Comparison of ENCODE assay signal across 13 mouse cellular contexts in genomic region chr11:115334531-115334930, GRCm38 (mm10). TPM values are rescaled to one million over a fixed set of nuclear protein-coding genes. Genes with fewer than 3 reads are reported as not detected.
DNase-seq lines count a peak whose midpoint lies in the region; ATAC-seq and TF ChIP-seq lines count a peak whose summit lies in the region.
"Had no signal": no experiment of that assay in that cellular context is flagged by ENCODE, and none has a peak within 500 bp of the region (broad histone marks: within the 10 kb centered on the region; RNA-seq: fewer than 3 reads in every experiment).

Gene Otop3 (plus strand): TSS chr11:115334731.

- no peak for TF ChIP-seq CTCF in layer of hippocampus, adult 2 months (conservative IDR thresholded peaks at IDR 0.05)

- peak within 1 kb of the TSS; percentile 48 for H3K4me2 ChIP-seq in embryonic facial prominence, embryonic 13.5 days
- peak within 1 kb of the TSS; percentile 60 for H3K4me2 ChIP-seq in forebrain, embryonic 13.5 days
- peak within 1 kb of the TSS; percentile 58 for H3K4me2 ChIP-seq in neural tube, embryonic 12.5 days (replicated peaks)

- H3K9ac ChIP-seq in embryonic facial prominence, embryonic 13.5 days: 0 out of 2 replicates have a peak within 1 kb of the TSS, but pooled peaks have one; percentile 32
- peak within 1 kb of the TSS; percentile 37; the same call in 1 of the 2 replicates for H3K9ac ChIP-seq in forebrain, embryonic 13.5 days
- no peak within 1 kb of the TSS; the same call in 1 of the 2 replicates for H3K9ac ChIP-seq in neural tube, embryonic 12.5 days

- peaks cover 85% of the 10 kb centered on the region for H3K27me3 ChIP-seq in embryonic facial prominence, embryonic 13.5 days
- H3K27me3 ChIP-seq in forebrain, embryonic 13.5 days: peaks cover 78% of the 10 kb centered on the region
- H3K27me3 ChIP-seq in limb, embryonic 10.5 days (ENCODE audit: low read depth, poor library complexity, severe bottlenecking): peaks cover 89% of the 10 kb centered on the region
- H3K27me3 ChIP-seq in neural tube, embryonic 12.5 days (replicated peaks): peaks cover 43% of the 10 kb centered on the region

- DNase-seq in limb, embryonic 10.5 days (ENCODE audit: low spot score): no peak
- no peak for DNase-seq in layer of hippocampus, adult 8-10 months (ENCODE audit: low spot score in 2 of 2)
- no peak for DNase-seq in embryo, embryonic 9.5 days (ENCODE audit: extremely low spot score)
- DNase-seq in layer of hippocampus, adult 2 months (ENCODE audit: low spot score in 2 of 2): no peak
- DNase-seq: cerebellum, adult 9-10 months; heart, postnatal 36 days; right cerebral cortex, postnatal 14 days had no signal

- H3K9me3 ChIP-seq in embryonic facial prominence, embryonic 13.5 days: no peaks in the 10 kb centered on the region
- no peaks in the 10 kb centered on the region for H3K9me3 ChIP-seq in forebrain, embryonic 13.5 days (replicated peaks)
- no peaks in the 10 kb centered on the region for H3K9me3 ChIP-seq in limb, embryonic 10.5 days (replicated peaks)
- no peaks in the 10 kb centered on the region for H3K9me3 ChIP-seq in neural tube, embryonic 12.5 days

- no peak within 1 kb of the TSS for H3K27ac ChIP-seq in embryonic facial prominence, embryonic 13.5 days
- H3K27ac ChIP-seq in forebrain, embryonic 13.5 days: no peak within 1 kb of the TSS
- no peak within 1 kb of the TSS for H3K27ac ChIP-seq in limb, embryonic 10.5 days
- no peak within 1 kb of the TSS for H3K27ac ChIP-seq in neural tube, embryonic 12.5 days
- H3K27ac ChIP-seq in layer of hippocampus, adult 2 months: no peak within 1 kb of the TSS

- 5% methylated on average over 29 of the region's 29 CpGs for WGBS in embryonic facial prominence, embryonic 13.5 days
- 5% methylated on average over 28 of the region's 29 CpGs for WGBS in forebrain, embryonic 13.5 days
- WGBS in limb, embryonic 10.5 days: 5% methylated on average over 29 of the region's 29 CpGs
- WGBS in neural tube, embryonic 12.5 days: 3% methylated on average over 29 of the region's 29 CpGs

- peaks cover 8% of the 10 kb centered on the region for H3K4me1 ChIP-seq in embryonic facial prominence, embryonic 13.5 days
- peaks cover 12% of the 10 kb centered on the region for H3K4me1 ChIP-seq in forebrain, embryonic 13.5 days
- peaks cover 8% of the 10 kb centered on the region for H3K4me1 ChIP-seq in limb, embryonic 10.5 days
- peaks cover 7% of the 10 kb centered on the region for H3K4me1 ChIP-seq in neural tube, embryonic 12.5 days

- ATAC-seq in embryonic facial prominence, embryonic 13.5 days (ENCODE audit: insufficient number of reproducible peaks, insufficient read depth, low FRiP score, low TSS enrichment, low read depth): no peak
- no peak for ATAC-seq in forebrain, embryonic 13.5 days
- peak; percentile 44 for ATAC-seq in neural tube, embryonic 12.5 days (ENCODE audit: low FRiP score, low read depth)

- peak within 1 kb of the TSS; percentile 13; the same call in 1 of the 2 replicates for H3K4me3 ChIP-seq in embryonic facial prominence, embryonic 13.5 days
- peak within 1 kb of the TSS; percentile 27 for H3K4me3 ChIP-seq in forebrain, embryonic 13.5 days
- peak within 1 kb of the TSS; percentile 24 for H3K4me3 ChIP-seq in limb, embryonic 10.5 days
- H3K4me3 ChIP-seq in neural tube, embryonic 12.5 days: peak within 1 kb of the TSS; percentile 19; the same call in 1 of the 2 replicates
- no peak within 1 kb of the TSS; the same call in 1 of the 2 replicates for H3K4me3 ChIP-seq in layer of hippocampus, adult 2 months

- no peaks in the 10 kb centered on the region for H3K36me3 ChIP-seq in embryonic facial prominence, embryonic 13.5 days
- no peaks in the 10 kb centered on the region for H3K36me3 ChIP-seq in forebrain, embryonic 13.5 days (ENCODE audit: poor library complexity, severe bottlenecking)
- no peaks in the 10 kb centered on the region for H3K36me3 ChIP-seq in limb, embryonic 10.5 days
- H3K36me3 ChIP-seq in neural tube, embryonic 12.5 days: no peaks in the 10 kb centered on the region

RNA-seq across cellular contexts. Expression of gene Otop3, which starts in this region (rescaled TPM):
- polyA plus RNA-seq in embryonic facial prominence, embryonic 13.5 days (2015; fragmentation: Nextera tagmentation; extraction: Ambion mirVana): 0.14 TPM in 1 of 2 replicates, not detected in the other
- 0.14 TPM in 1 of 2 replicates, not detected in the other for polyA plus RNA-seq in forebrain, embryonic 13.5 days (2015; fragmentation: Nextera tagmentation; extraction: Ambion mirVana)
- not detected in 2 replicates for polyA plus RNA-seq in limb, embryonic 10.5 days (2016; fragmentation: Nextera tagmentation; extraction: Ambion mirVana)
- polyA plus RNA-seq in neural tube, embryonic 12.5 days (2016; fragmentation: Nextera tagmentation; extraction: Ambion mirVana): 0.55 and 0.59 TPM in 2 replicates
- total RNA-seq in layer of hippocampus, adult 8-10 months (2022): under 1 TPM in 2 of 4 experiments, not detected in 2; 0.14 to 0.27 TPM
- under 1 TPM in 1 of 2 experiments, not detected in 1; 0.20 TPM for total RNA-seq in layer of hippocampus, adult 2 months (2021)
- total RNA-seq: adrenal gland, postnatal 14 days; gastrocnemius, adult 8-10 months; heart, postnatal 36 days; megakaryocyte progenitor cell, adult 5-6 weeks had no signal

Comparison
In these comparisons a context has a peak if more than half of its experiments do, and no peak if none do; other contexts are left out.
1. Peak in ATAC-seq, H3K4me3 ChIP-seq and H3K4me2 ChIP-seq in neural tube, embryonic 12.5 days; RNA of the gene not detected or under 1 TPM.